Mouse (Mus musculus): ENCODE results near the gene Klc4.

- no peak for TF ChIP-seq ZNF384 (IDR thresholded peaks at IDR 0.05; ENCODE audit: low read depth, low read length)
- no peak for TF ChIP-seq HCFC1 (IDR thresholded peaks at IDR 0.05; ENCODE audit: borderline replicate concordance, insufficient read depth, low read length)
- no peak for TF ChIP-seq CHD2 (IDR thresholded peaks at IDR 0.05; ENCODE audit: low read depth, low read length)
- no peak for TF ChIP-seq ZC3H11A (IDR thresholded peaks at IDR 0.05; ENCODE audit: borderline replicate concordance, low read depth, low read length)
- no peak for TF ChIP-seq MAFK (IDR thresholded peaks at IDR 0.05; ENCODE audit: insufficient read depth, low read depth, low read length)
Observed at GRCm38 (mm10) chr17:46661981-46662380, 16.2 kb upstream of the Klc4 start.

Measured in ES-E14 (cell line).